ENCODE assay signal across 12 mouse cellular contexts in genomic region chr11:44142996-44143395, GRCm38 (mm10).
A peak's percentile ranks its signal among the peaks of the same experiment; 100 is the strongest.
DNase-seq lines count a peak whose midpoint lies in the region.
"Had no signal": no experiment of that assay in that cellular context is flagged by ENCODE, and none has a peak within 500 bp of the region (broad histone marks: within the 10 kb centered on the region; RNA-seq: fewer than 3 reads in every experiment).

No protein-coding gene starts in this region.

- DNase-seq in frontal cortex, adult 2 months (ENCODE audit: extremely low spot score in 1 of 2, low spot score in 1 of 2): peak; percentile 6 to 27
- DNase-seq in frontal cortex, postnatal 25 days (ENCODE audit: low spot score in 2 of 2): no peak
- DNase-seq in brain, adult 2 months (ENCODE audit: low read depth, low spot score): peak; percentile 37
- DNase-seq in brain, embryonic 18.5 days (ENCODE audit: low read depth, low spot score): peak; percentile 14
- peak; percentile 12 to 45 for DNase-seq in left cerebral cortex, postnatal 36 days (ENCODE audit: low spot score in 2 of 2)
- no peak for DNase-seq in gastrocnemius, adult 8-10 months (ENCODE audit: low spot score in 2 of 2)
- DNase-seq in T-cell, adult 2 months (ENCODE audit: low spot score): no peak
- DNase-seq: gastrocnemius, postnatal 14 days; heart, adult 2 months; kidney, adult 9 months; lung, adult 2 months; lung, postnatal 36 days had no signal

- intact Hi-C loops in left cerebral cortex, postnatal 36 days (cut with DNase I): no loop called here

Comparison
In these comparisons a context has a peak if more than half of its experiments do, and no peak if none do; other contexts are left out.
1. DNase-seq: peak in frontal cortex, adult 2 months (2 of 2), brain, adult 2 months (single experiment), brain, embryonic 18.5 days (single experiment) and left cerebral cortex, postnatal 36 days (2 of 2); none in frontal cortex, postnatal 25 days (0 of 2), gastrocnemius, adult 8-10 months (0 of 2) and T-cell, adult 2 months (single experiment).